Mouse (Mus musculus): ENCODE measurements around the gene Scn5a. TPM values are rescaled to one million over a fixed set of nuclear protein-coding genes. Genes with fewer than 3 reads are reported as not detected.

Gene Scn5a
- total RNA-seq, 2 experiments from 2014 or later, result 127 to 161 TPM

- intact Hi-C loops (cut with DNase I), result no loop called here
- DNase-seq, result no peak
Observed at GRCm38 (mm10) chr9:119474717-119475611, 103.9 kb downstream of the Scn5a start.

DNA sequence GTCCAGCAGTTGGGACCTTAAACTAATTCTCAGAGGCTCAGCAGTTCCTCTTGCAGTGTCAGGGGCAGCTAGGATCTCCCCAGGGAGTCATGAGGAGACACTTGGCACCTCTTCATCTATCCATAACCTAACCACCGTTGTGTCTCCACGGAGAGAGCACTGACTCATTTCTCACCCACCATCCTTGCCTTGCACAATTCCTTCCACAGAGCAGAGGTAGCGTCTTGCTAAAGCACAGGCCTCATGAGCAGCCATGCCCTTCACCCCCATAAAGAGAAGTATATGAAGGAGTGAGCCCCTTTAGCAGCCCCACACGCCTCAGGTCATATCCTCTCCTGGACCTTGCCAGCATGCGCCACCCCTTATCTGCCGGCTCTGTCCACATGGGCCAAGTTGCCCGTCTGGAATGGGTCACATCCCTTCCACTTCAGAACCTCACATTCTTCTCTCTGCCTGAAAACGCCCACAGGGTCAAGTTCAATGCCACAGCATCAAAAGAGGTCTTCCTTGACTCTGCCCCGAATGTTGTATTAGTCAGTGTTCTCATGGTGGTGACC lies 105.1 kb downstream of the Scn5a start:
- intact Hi-C loops (cut with DNase I), result loop anchor here (2.0 kb wide), 1 partner anchor 41 kb away; no protein-coding TSS in a partner anchor
- DNase-seq, result no peak

- intact Hi-C loops (cut with DNase I), result loop anchor here (2.0 kb wide), 1 partner anchor 42 kb away; no protein-coding TSS in a partner anchor
- no peak for DNase-seq
Observed at GRCm38 (mm10) chr9:119473011-119473410, 105.8 kb downstream of the Scn5a start.

DNA sequence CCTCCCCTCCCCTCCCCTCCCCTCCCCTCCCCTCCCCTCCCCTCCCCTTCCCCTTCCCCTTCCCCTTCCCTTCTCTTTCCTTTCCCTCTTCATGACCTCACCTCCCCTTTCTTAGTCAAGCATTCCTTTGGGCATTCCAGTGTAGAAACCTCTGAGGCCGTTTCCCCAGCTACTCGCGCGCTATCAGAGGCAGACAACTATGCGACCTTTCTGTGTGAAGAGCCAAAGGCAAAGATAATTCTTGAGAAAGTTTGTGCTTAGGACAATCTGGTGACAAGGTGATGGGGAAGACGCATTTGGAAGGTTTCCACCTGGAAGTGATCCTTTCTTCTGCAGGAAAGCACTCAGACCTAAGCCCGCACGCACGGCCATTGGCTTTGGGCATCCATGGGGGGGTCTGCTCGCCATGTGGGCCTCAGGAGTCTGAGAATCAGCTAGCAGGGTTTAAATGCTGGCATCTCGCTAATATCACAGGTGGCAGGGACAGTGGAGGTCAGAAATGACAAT lies 106.4 kb downstream of the Scn5a start:
- no peak for DNase-seq

GRCm38 (mm10) chr9:119469691-119470353 lies 109.0 kb downstream of the Scn5a start:
- DNase-seq, result peak; percentile 66 to 73
- intact Hi-C loops (cut with DNase I), result loop anchor here (1.0 kb wide), 1 partner anchor 27 kb away; no protein-coding TSS in a partner anchor

More for the DNA sequence above, 106.4 kb downstream of the Scn5a start:
- intact Hi-C loops (cut with DNase I), result loop anchor here (2.0 kb wide), 1 partner anchor 42 kb away; no protein-coding TSS in a partner anchor

DNA sequence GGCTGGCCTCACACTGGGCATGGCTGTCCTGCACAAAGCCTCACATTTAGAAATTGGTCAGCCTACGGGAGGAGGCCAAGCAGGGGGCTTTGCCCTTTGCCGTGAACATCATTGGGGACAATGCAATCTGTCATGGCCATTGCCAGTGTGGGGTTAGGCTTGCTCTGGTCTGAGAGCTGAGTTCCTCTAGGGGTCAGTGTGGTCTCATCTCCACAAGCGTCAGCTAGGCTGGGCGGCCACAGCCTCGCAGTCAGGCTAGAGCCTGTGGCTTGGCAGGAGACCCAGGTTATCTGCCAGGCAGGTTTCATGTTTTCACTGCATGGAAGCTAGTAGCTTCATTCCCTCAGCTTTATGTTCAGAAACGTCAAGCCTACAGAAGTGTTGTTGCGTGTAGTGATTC lies 113.2 kb downstream of the Scn5a start:
- peak in 1 of 2 experiments; percentile 47 for DNase-seq

GRCm38 (mm10) chr9:119465056-119465455 lies 113.8 kb downstream of the Scn5a start:
- no peak for DNase-seq
- intact Hi-C loops (cut with DNase I), result loop anchor here (1.0 to 2.0 kb wide), 2 partner anchors 115 to 426 kb away; no protein-coding TSS in a partner anchor

More for the DNA sequence above, 113.2 kb downstream of the Scn5a start:
- intact Hi-C loops (cut with DNase I), result loop anchor here (1.0 to 2.0 kb wide), 2 partner anchors 115 to 425 kb away; no protein-coding TSS in a partner anchor

- peak; percentile 56 to 67 for DNase-seq
- intact Hi-C loops (cut with DNase I), result loop anchor here (1.0 to 5.0 kb wide), 4 partner anchors 120 to 307 kb away; no protein-coding TSS in a partner anchor
Observed at GRCm38 (mm10) chr9:119460410-119460809, 118.4 kb downstream of the Scn5a start.

- no peak for DNase-seq
- intact Hi-C loops (cut with DNase I), result no loop called here
Observed at GRCm38 (mm10) chr9:119457122-119457521, 121.7 kb downstream of the Scn5a start.

- intact Hi-C loops (cut with DNase I), result no loop called here
Observed at GRCm38 (mm10) chr9:119455967-119456366, 122.8 kb downstream of the Scn5a start.

DNA sequence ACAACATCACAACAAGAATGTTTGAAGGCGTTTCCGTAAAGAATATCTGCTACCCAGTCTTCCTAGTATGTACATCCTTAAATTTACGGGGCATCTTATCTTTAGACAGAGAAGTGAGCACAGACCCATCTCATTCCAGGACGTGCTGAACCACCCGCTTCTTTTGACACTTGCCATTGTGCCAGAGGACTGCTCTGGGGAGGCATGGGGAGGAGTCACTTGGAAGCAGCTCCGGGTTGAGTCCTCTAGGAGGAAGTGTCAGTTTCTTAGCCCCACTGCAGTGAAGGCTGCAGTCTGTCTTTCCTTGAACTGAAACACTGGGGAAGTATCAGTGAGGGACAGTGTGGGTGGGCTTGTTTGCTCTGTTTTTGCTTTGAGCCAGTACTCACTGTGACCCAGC lies 133.1 kb downstream of the Scn5a start:
- intact Hi-C loops (cut with DNase I), result no loop called here
- DNase-seq, result no peak

More at GRCm38 (mm10) chr9:119455967-119456366, 122.8 kb downstream of the Scn5a start:
- no peak for DNase-seq

DNA sequence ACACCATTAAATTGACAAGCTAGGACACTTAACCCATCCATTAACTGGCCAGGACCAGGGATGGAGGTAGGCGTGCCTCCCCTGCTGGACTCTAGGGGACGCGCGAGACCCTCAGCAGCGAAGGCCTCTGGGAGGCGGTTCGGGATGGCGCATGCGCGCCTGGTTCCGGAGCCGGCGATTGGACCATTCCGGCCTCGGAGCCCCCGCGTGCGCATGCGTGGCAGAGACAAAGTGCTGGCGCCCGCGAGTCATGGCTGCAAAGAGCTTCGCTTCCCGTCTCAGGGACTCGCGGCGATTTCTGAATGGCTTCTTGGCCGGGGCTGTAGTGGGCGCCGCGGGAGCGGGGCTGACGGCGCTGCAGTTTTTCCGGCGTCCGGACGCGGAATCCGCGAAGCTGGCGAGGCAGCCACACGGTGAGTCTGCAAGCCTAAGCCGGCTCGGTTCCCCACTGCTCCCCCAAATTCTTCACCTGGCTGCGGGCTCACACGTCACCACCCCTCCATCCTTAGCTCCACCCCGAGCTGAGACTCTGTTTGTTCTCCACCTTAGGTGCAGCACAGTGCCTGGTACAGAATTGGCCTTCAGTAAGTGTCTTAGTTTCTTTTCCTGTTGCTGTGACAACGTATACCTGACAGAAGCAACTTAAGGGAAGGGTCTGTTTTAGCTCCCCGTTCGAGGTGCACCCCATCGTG lies 133.9 kb downstream of the Scn5a start, which contains the start of gene Exog:
Gene Exog, plus strand, starts transcription at position 206 of the 692 bp plus-strand sequence.
- DNase-seq, result peak; percentile 98
- intact Hi-C loops (cut with DNase I), result no loop called here

- no peak for DNase-seq
- intact Hi-C loops (cut with DNase I), result no loop called here
Observed at GRCm38 (mm10) chr9:119438498-119439000, 140.3 kb downstream of the Scn5a start.

GRCm38 (mm10) chr9:119438065-119438464 lies 140.8 kb downstream of the Scn5a start:
- intact Hi-C loops (cut with DNase I), result no loop called here
- DNase-seq, result no peak

GRCm38 (mm10) chr9:119435855-119436254 lies 143.0 kb downstream of the Scn5a start:
- intact Hi-C loops (cut with DNase I), result no loop called here
- DNase-seq, result no peak

Other genes with a start within 250 kb of the Scn5a start
- 10 to 100 TPM; 80.3 to 85.7 TPM for gene Acaa1a, start 239.3 kb downstream of the Scn5a start, total RNA-seq (2021)
- 10 to 100 TPM; 14.8 to 15.5 TPM for gene Myd88, start 237.6 kb downstream of the Scn5a start, total RNA-seq (2021)
- under 1 TPM; 0.22 TPM for gene Xylb, start 221.6 kb downstream of the Scn5a start, total RNA-seq (2021)
- under 1 TPM in 1 of 2 experiments, not detected in 1; 0.19 TPM for gene Slc22a14, start 213.5 kb downstream of the Scn5a start, total RNA-seq (2021)
- 1 to 10 TPM; 5.7 to 7.6 TPM for gene Acvr2b, start 176.9 kb downstream of the Scn5a start, total RNA-seq (2021)
- gene Exog, start 134.1 kb downstream of the Scn5a start, total RNA-seq (2021), result 1 to 10 TPM; 2.4 to 2.5 TPM
- gene Scn10a, start 140.3 kb upstream of the Scn5a start, total RNA-seq (2021), result under 1 TPM; 0.22 to 0.33 TPM
- gene Scn11a, start 246.4 kb upstream of the Scn5a start, total RNA-seq (2021), result under 1 TPM in 1 of 2 experiments, not detected in 1; 0.05 TPM

Measured in heart, postnatal 36 days (tissue).